Mouse (Mus musculus): ENCODE measurements at regions not wholly inside any gene's neighbourhood (a gene's known extent, or its start where the extent isn't known, plus 50 kb on each side); places are given as distances from the start of the nearest gene placed in this dataset.

GRCm38 (mm10) chr2:129961522-129961921, 50.6 kb upstream of the Tgm3 start:
- Histone ChIP-seq H3K4me1 (no peaks in the 10 kb centered on the region), H3K36me3 (replicated peaks) (no peaks in the 10 kb centered on the region), H3K4me3 (no peak overlapping the region), H3K27me3 (replicated peaks; ENCODE audit: low read depth, poor library complexity, severe bottlenecking) (no peaks in the 10 kb centered on the region), H3K27ac (replicated peaks) (no peak overlapping the region), H3K9me3 (no peaks in the 10 kb centered on the region)
- no peak for DNase-seq (ENCODE audit: low spot score)
- WGBS: 74% methylated on average over 5 of the region's 5 CpGs
